Comparison of ENCODE assay signal across 11 mouse cellular contexts in genomic region chr17:64915708-64916107, GRCm38 (mm10).
DNase-seq lines count a peak whose midpoint lies in the region; ATAC-seq and TF ChIP-seq lines count a peak whose summit lies in the region.
"Had no signal": no experiment of that assay in that cellular context is flagged by ENCODE, and none has a peak within 500 bp of the region (broad histone marks: within the 10 kb centered on the region; RNA-seq: fewer than 3 reads in every experiment).

No protein-coding gene starts in this region.

- H3K27me3 ChIP-seq in lung, embryonic 14.5 days (ENCODE audit: insufficient read depth, low read length): no peaks in the 10 kb centered on the region
- H3K27me3 ChIP-seq in forebrain, embryonic 15.5 days: no peaks in the 10 kb centered on the region
- H3K27me3 ChIP-seq in limb, embryonic 11.5 days (ENCODE audit: control insufficient read depth, insufficient read depth, low read length): no peaks in the 10 kb centered on the region

- H3K27ac ChIP-seq in lung, embryonic 14.5 days (ENCODE audit: low read depth): no peak overlapping the region
- H3K27ac ChIP-seq in forebrain, embryonic 15.5 days (replicated peaks): no peak overlapping the region
- H3K27ac ChIP-seq in limb, embryonic 11.5 days (replicated peaks; ENCODE audit: low read depth, low read length): no peak overlapping the region
- H3K27ac ChIP-seq: liver, embryonic 14.5 days had no signal

- 30% methylated on average over 3 of the region's 3 CpGs for WGBS in lung, embryonic 14.5 days
- 23% methylated on average over 3 of the region's 3 CpGs for WGBS in forebrain, embryonic 15.5 days
- WGBS in limb, embryonic 11.5 days: 34% methylated on average over 3 of the region's 3 CpGs

- peaks cover 7% of the 10 kb centered on the region for H3K4me1 ChIP-seq in lung, embryonic 14.5 days (ENCODE audit: insufficient read depth)
- peaks cover 27% of the 10 kb centered on the region for H3K4me1 ChIP-seq in forebrain, embryonic 15.5 days
- peaks cover 14% of the 10 kb centered on the region for H3K4me1 ChIP-seq in limb, embryonic 11.5 days (ENCODE audit: control insufficient read depth, insufficient read depth, low read length)

- no peaks in the 10 kb centered on the region for H3K36me3 ChIP-seq in lung, embryonic 14.5 days (ENCODE audit: insufficient read depth)
- no peaks in the 10 kb centered on the region for H3K36me3 ChIP-seq in forebrain, embryonic 15.5 days
- H3K36me3 ChIP-seq in limb, embryonic 11.5 days (ENCODE audit: control insufficient read depth, insufficient read depth, low read length): no peaks in the 10 kb centered on the region

- DNase-seq in lung, embryonic 14.5 days: peak; percentile 51
- no peak for DNase-seq in lung, adult 18-20 months
- peak; percentile 58 for DNase-seq in embryo, embryonic 11 days
- peak; percentile 27 for DNase-seq in limb, embryonic 11.5 days (ENCODE audit: low spot score)
- no peak for DNase-seq in adrenal gland, adult 8-10 months
- no peak for DNase-seq in cerebellum, adult 9-10 months
- no peak for DNase-seq in urinary bladder, postnatal 4 days (ENCODE audit: low spot score in 2 of 2)
- DNase-seq: kidney, adult 11 months; thymus, adult 18-20 months had no signal

- ATAC-seq in lung, embryonic 14.5 days (ENCODE audit: insufficient read depth): peak; percentile 51; the same call in 1 of the 2 replicates
- peak; percentile 71 for ATAC-seq in forebrain, embryonic 15.5 days (replicated peaks)
- ATAC-seq in limb, embryonic 11.5 days (ENCODE audit: insufficient number of reproducible peaks, low FRiP score, low TSS enrichment, low read depth): no peak

- no peaks in the 10 kb centered on the region for H3K9me3 ChIP-seq in lung, embryonic 14.5 days (ENCODE audit: low read depth, low read length)
- H3K9me3 ChIP-seq in forebrain, embryonic 15.5 days: no peaks in the 10 kb centered on the region
- no peaks in the 10 kb centered on the region for H3K9me3 ChIP-seq in limb, embryonic 11.5 days (ENCODE audit: control insufficient read depth, low read length)

- H3K4me3 ChIP-seq in lung, embryonic 14.5 days (ENCODE audit: low read depth, low read length): no peak overlapping the region
- no peak overlapping the region for H3K4me3 ChIP-seq in forebrain, embryonic 15.5 days
- H3K4me3 ChIP-seq in limb, embryonic 11.5 days (ENCODE audit: low read depth, low read length): no peak overlapping the region

- TF ChIP-seq CTCF in lung, embryonic 14.5 days (IDR thresholded peaks at IDR 0.05; ENCODE audit: low read depth): no peak

- no peak overlapping the region for H3K9ac ChIP-seq in lung, embryonic 14.5 days
- no peak overlapping the region for H3K9ac ChIP-seq in forebrain, embryonic 15.5 days (replicated peaks)
- no peak overlapping the region for H3K9ac ChIP-seq in limb, embryonic 11.5 days (ENCODE audit: low read length)
- H3K9ac ChIP-seq: liver, embryonic 14.5 days had no signal

- no peak overlapping the region for H3K4me2 ChIP-seq in lung, embryonic 14.5 days
- no peak overlapping the region for H3K4me2 ChIP-seq in forebrain, embryonic 15.5 days (replicated peaks)
- H3K4me2 ChIP-seq in limb, embryonic 11.5 days (ENCODE audit: low read depth, severe bottlenecking): no peak overlapping the region

Comparison
In these comparisons a context has a peak if more than half of its experiments do, and no peak if none do; other contexts are left out.
1. DNase-seq: peak in lung, embryonic 14.5 days (single experiment), embryo, embryonic 11 days (single experiment) and limb, embryonic 11.5 days (single experiment); none in lung, adult 18-20 months (0 of 2), adrenal gland, adult 8-10 months (single experiment), cerebellum, adult 9-10 months (single experiment) and urinary bladder, postnatal 4 days (0 of 2).